Mouse (Mus musculus): ENCODE results near the gene Zfp949. TPM values are rescaled to one million over a fixed set of nuclear protein-coding genes. Genes with fewer than 3 reads are reported as not detected.

The Zfp949 gene
- polyA plus RNA-seq, 1 experiment from 2014 or later = 9.6 TPM

GRCm38 (mm10) chr9:88529979-88530580 is 17.7 kb upstream of the Zfp949 start:
- Histone ChIP-seq H3K27me3 (ENCODE audit: control insufficient read depth, insufficient read depth, low read length) (no peaks in the 10 kb centered on the region), H3K27ac (ENCODE audit: low read depth, low read length) (no peak overlapping the region), H3K36me3 (ENCODE audit: control insufficient read depth, insufficient read depth, low read length) (no peaks in the 10 kb centered on the region), H3K4me3 (ENCODE audit: low read depth, low read length) (no peak overlapping the region), H3K9ac (ENCODE audit: low read length) (no peak overlapping the region), H3K4me1 (ENCODE audit: control insufficient read depth, insufficient read depth, low read length) (no peaks in the 10 kb centered on the region), H3K9me3 (ENCODE audit: control insufficient read depth, low read length) (no peaks in the 10 kb centered on the region), H3K4me2 (no peak overlapping the region)
- ATAC-seq (ENCODE audit: low FRiP score) (no peak), DNase-seq (ENCODE audit: low spot score, missing footprints) (no peak)
- 88% methylated on average over 5 of the region's 5 CpGs for WGBS

DNA sequence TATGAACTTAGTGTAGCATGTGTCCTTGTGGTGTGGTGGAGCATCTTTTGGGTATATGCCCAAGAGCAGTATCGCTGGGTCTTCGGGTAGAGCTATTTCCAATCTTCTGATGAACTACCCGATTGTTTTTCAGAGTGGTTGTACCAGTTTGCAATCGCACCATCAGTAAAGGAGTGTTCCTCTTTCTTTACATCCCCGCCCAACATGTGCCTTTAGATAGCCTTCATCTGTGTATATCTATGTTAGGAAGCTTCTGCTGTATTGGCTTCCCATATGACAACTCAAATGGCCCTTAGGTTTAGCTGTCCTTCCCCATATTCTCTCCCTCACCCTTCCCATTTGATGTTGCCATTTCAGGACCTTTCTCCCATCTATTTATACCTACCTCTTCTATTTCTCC is 13.7 kb upstream of the Zfp949 start:
- WGBS = 88% methylated on average over 5 of the region's 5 CpGs
- Histone ChIP-seq H3K9me3 (ENCODE audit: control insufficient read depth, low read length) (no peaks in the 10 kb centered on the region), H3K27ac (ENCODE audit: low read depth, low read length) (no peak overlapping the region), H3K36me3 (ENCODE audit: control insufficient read depth, insufficient read depth, low read length) (no peaks in the 10 kb centered on the region), H3K4me2 (no peak overlapping the region), H3K9ac (ENCODE audit: low read length) (no peak overlapping the region), H3K27me3 (ENCODE audit: control insufficient read depth, insufficient read depth, low read length) (no peaks in the 10 kb centered on the region), H3K4me3 (ENCODE audit: low read depth, low read length) (no peak overlapping the region), H3K4me1 (ENCODE audit: control insufficient read depth, insufficient read depth, low read length) (no peaks in the 10 kb centered on the region)
- ATAC-seq (ENCODE audit: low FRiP score) = no peak
- no peak for DNase-seq (ENCODE audit: low spot score, missing footprints)

DNA sequence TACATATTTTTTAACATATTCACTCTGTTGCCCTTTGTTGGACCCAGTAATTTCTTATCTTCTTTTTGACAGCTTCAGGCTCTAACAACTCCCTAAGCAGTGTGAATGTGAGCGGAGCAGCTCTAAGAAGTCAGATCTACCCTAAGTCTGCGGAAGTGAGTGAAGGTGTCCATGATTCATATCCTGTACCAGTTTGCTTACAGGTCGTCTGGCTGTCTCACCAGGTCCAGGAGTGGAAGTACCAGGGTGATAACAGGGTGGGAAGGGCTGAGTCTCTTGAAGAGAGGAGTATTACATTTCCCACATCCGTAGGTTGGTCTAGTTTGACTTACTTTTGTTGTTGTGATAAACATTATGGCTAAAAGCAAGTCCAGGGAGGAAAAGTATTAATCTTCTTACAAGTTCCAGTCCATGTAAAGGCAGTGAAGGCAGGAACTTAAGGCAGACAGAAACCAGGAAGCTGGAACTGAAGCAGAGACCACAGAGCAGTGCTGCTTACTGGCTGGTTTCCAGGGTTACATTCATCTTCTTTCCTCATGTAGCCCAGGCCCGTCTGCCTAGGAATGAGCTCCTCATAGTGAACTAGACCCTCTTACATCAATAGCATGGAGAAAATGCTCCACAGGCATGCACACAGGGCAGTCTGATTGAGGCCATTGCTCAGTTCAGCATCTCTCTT is 8.1 kb upstream of the Zfp949 start:
- no peak for ATAC-seq (ENCODE audit: low FRiP score)
- Histone ChIP-seq H3K27ac (ENCODE audit: low read depth, low read length) (no peak overlapping the region), H3K4me2 (no peak overlapping the region), H3K4me3 (ENCODE audit: low read depth, low read length) (no peak overlapping the region), H3K9ac (ENCODE audit: low read length) (no peak overlapping the region), H3K4me1 (ENCODE audit: control insufficient read depth, insufficient read depth, low read length) (no peaks in the 10 kb centered on the region), H3K36me3 (ENCODE audit: control insufficient read depth, insufficient read depth, low read length) (no peaks in the 10 kb centered on the region), H3K9me3 (ENCODE audit: control insufficient read depth, low read length) (no peaks in the 10 kb centered on the region), H3K27me3 (ENCODE audit: control insufficient read depth, insufficient read depth, low read length) (no peaks in the 10 kb centered on the region)
- no peak for DNase-seq (ENCODE audit: low spot score, missing footprints)
- 86% methylated on average over 5 of the region's 5 CpGs for WGBS

DNA sequence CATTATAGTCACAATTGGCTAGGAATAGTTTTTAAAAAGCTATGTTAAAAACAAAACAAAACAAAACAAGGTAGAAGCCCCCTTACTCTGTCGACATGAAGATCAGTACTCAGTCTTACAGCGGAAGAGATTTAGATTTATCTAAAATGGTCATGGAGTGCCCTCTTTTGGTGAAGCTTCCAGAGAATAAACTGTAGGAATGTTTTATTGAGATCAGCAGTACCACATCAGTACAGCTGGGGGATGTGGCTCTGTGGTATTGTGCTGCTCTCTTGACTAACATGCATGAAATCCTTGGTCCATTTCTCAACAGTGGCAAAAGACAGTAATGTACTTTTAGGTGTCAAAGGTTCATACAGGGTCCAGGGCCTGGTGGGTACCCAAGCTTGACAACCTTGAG is 5.0 kb upstream of the Zfp949 start:
- Histone ChIP-seq H3K9me3 (ENCODE audit: control insufficient read depth, low read length) (no peaks in the 10 kb centered on the region), H3K27ac (ENCODE audit: low read depth, low read length) (no peak overlapping the region), H3K36me3 (ENCODE audit: control insufficient read depth, insufficient read depth, low read length) (no peaks in the 10 kb centered on the region), H3K4me1 (ENCODE audit: control insufficient read depth, insufficient read depth, low read length) (no peaks in the 10 kb centered on the region), H3K9ac (ENCODE audit: low read length) (no peak overlapping the region), H3K4me2 (no peak overlapping the region), H3K27me3 (ENCODE audit: control insufficient read depth, insufficient read depth, low read length) (no peaks in the 10 kb centered on the region), H3K4me3 (ENCODE audit: low read depth, low read length) (no peak overlapping the region)
- no peak for DNase-seq (ENCODE audit: low spot score, missing footprints)
- ATAC-seq (ENCODE audit: low FRiP score) = peak; percentile 23; the same call in 1 of the 2 replicates
- 38% methylated on average over 2 of the region's 2 CpGs for WGBS

DNA sequence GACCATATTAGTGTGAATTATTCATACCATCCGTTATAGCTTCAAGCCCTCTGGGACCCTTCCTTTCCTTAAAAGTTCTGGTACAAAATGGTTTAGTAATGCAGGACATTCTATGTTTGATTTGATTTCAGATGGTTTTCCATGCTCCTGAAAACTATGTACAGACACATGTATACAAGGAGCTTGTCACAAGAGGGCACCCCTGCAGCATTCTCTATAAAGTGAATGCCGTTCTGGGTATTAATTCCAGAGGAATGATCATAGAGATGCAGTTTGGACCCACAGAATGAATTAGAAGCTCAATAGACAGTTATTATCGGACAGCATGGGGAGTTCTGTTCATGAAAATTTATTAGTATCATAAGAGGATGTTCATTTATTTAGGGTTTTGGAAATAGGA is 2.3 kb upstream of the Zfp949 start:
- Histone ChIP-seq H3K4me1 (ENCODE audit: control insufficient read depth, insufficient read depth, low read length) (peaks cover 8% of the 10 kb centered on the region; the same call in 1 of the 2 replicates), H3K4me2 (no peak overlapping the region), H3K27me3 (ENCODE audit: control insufficient read depth, insufficient read depth, low read length) (no peaks in the 10 kb centered on the region), H3K9ac (ENCODE audit: low read length) (no peak overlapping the region), H3K4me3 (ENCODE audit: low read depth, low read length) (no peak overlapping the region), H3K27ac (ENCODE audit: low read depth, low read length) (no peak overlapping the region), H3K36me3 (ENCODE audit: control insufficient read depth, insufficient read depth, low read length) (no peaks in the 10 kb centered on the region), H3K9me3 (ENCODE audit: control insufficient read depth, low read length) (no peaks in the 10 kb centered on the region)
- 40% methylated on average over 3 of the region's 3 CpGs for WGBS
- ATAC-seq (ENCODE audit: low FRiP score) (no peak), DNase-seq (ENCODE audit: low spot score, missing footprints) (no peak)

- Histone ChIP-seq H3K36me3 (ENCODE audit: control insufficient read depth, insufficient read depth, low read length) (no peaks in the 10 kb centered on the region), H3K9me3 (ENCODE audit: control insufficient read depth, low read length) (no peaks in the 10 kb centered on the region), H3K4me1 (ENCODE audit: control insufficient read depth, insufficient read depth, low read length) (peaks cover 8% of the 10 kb centered on the region; the same call in 1 of the 2 replicates), H3K4me3 (ENCODE audit: low read depth, low read length) (no peak overlapping the region), H3K27ac (ENCODE audit: low read depth, low read length) (no peak overlapping the region), H3K9ac (ENCODE audit: low read length) (no peak overlapping the region), H3K4me2 (no peak overlapping the region), H3K27me3 (ENCODE audit: control insufficient read depth, insufficient read depth, low read length) (no peaks in the 10 kb centered on the region)
- no peak for ATAC-seq (ENCODE audit: low FRiP score)
- peak; percentile 94 for DNase-seq (ENCODE audit: low spot score, missing footprints)
- 8% methylated on average over 2 of the region's 2 CpGs for WGBS
Observed at GRCm38 (mm10) chr9:88546166-88546565, 1.7 kb upstream of the Zfp949 start.

DNA sequence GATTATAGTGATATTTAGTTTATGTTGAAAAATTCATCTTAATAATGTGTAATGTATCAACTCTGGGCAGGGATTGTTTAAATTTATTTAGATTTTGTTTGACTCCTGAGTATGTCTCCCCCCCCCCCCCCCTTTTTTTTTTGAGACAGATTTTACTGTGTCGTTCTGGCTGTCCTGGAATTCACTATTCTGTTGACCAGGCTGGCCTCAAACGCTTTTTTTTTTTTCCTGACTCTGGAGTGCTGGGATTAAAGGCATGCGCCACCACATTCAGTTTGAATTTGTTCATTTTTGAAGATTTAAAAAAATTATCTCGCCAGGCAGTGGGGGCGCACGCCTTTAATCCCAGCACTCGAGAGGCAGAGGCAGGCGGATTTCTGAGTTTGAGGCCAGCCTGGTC is 1.2 kb upstream of the Zfp949 start:
- Histone ChIP-seq H3K4me1 (ENCODE audit: control insufficient read depth, insufficient read depth, low read length) (peaks cover 8% of the 10 kb centered on the region; the same call in 1 of the 2 replicates), H3K4me3 (ENCODE audit: low read depth, low read length) (no peak overlapping the region), H3K9me3 (ENCODE audit: control insufficient read depth, low read length) (no peaks in the 10 kb centered on the region), H3K9ac (ENCODE audit: low read length) (no peak overlapping the region), H3K27ac (ENCODE audit: low read depth, low read length) (no peak overlapping the region), H3K36me3 (ENCODE audit: control insufficient read depth, insufficient read depth, low read length) (no peaks in the 10 kb centered on the region), H3K27me3 (ENCODE audit: control insufficient read depth, insufficient read depth, low read length) (no peaks in the 10 kb centered on the region), H3K4me2 (no peak overlapping the region)
- no peak for ATAC-seq (ENCODE audit: low FRiP score)
- DNase-seq (ENCODE audit: low spot score, missing footprints) = no peak
- WGBS = 62% methylated on average over 8 of the region's 8 CpGs

DNA sequence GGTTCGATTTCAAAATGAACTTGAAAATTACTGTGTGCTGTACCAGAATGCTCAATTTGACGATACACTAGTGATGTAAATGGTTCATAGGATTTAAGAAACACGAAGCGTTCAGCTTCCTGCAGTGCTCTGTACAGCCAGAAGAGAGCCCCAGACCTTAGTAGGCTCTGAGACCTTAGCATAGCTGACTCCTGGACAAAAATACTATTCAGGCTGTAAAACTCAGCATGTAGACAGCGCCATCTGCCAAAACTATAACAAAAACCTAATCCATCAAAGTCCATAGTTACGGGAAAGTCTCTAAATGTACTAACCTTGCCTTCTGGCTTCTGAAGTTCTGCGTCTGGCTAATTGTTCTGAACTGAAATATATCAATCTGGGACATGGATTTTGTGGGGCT is 550 bp upstream of the Zfp949 start:
- no peak for DNase-seq (ENCODE audit: low spot score, missing footprints)
- no peaks in the 10 kb centered on the region for H3K9me3 ChIP-seq (ENCODE audit: control insufficient read depth, low read length)
- H3K27me3 ChIP-seq (ENCODE audit: control insufficient read depth, insufficient read depth, low read length) = no peaks in the 10 kb centered on the region
- H3K4me1 ChIP-seq (ENCODE audit: control insufficient read depth, insufficient read depth, low read length) = peaks cover 8% of the 10 kb centered on the region; the same call in 1 of the 2 replicates
- peak; percentile 43 for ATAC-seq (ENCODE audit: low FRiP score)
- no peaks in the 10 kb centered on the region for H3K36me3 ChIP-seq (ENCODE audit: control insufficient read depth, insufficient read depth, low read length)
- H3K4me3 ChIP-seq (ENCODE audit: low read depth, low read length) = peak overlapping the region; percentile 65
- WGBS = 38% methylated on average over 7 of the region's 7 CpGs
- no peak overlapping the region; the same call in 1 of the 2 replicates for H3K27ac ChIP-seq (ENCODE audit: low read depth, low read length)
- peak overlapping the region; percentile 65; the same call in 1 of the 2 replicates for H3K9ac ChIP-seq (ENCODE audit: low read length)
- H3K4me2 ChIP-seq = peak overlapping the region; percentile 70

DNA sequence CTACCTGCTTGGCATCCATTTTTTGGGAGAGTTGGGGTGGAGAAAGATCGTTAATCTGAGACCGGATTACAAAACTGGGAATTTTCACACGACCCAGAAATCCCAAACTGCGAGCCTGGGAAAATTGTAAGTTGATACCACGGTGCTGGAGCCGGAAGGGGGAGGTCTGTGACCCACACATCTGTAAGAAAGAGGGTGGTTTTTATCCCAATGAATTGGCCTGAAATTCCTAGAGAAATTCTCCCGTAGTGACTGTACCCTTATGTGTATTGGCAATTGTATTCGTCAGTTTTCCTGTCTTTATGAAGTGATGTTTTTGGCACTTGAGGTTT is 760 bp downstream of the Zfp949 start:
- peak overlapping the region; percentile 70 for H3K4me2 ChIP-seq
- H3K4me1 ChIP-seq (ENCODE audit: control insufficient read depth, insufficient read depth, low read length) = peaks cover 8% of the 10 kb centered on the region; the same call in 1 of the 2 replicates
- ATAC-seq (ENCODE audit: low FRiP score) (no peak), DNase-seq (ENCODE audit: low spot score, missing footprints) (no peak)
- no peaks in the 10 kb centered on the region for H3K9me3 ChIP-seq (ENCODE audit: control insufficient read depth, low read length)
- 8% methylated on average over 8 of the region's 8 CpGs for WGBS
- H3K4me3 ChIP-seq (ENCODE audit: low read depth, low read length) = peak overlapping the region; percentile 65
- peak overlapping the region; percentile 65 for H3K9ac ChIP-seq (ENCODE audit: low read length)
- no peaks in the 10 kb centered on the region for H3K36me3 ChIP-seq (ENCODE audit: control insufficient read depth, insufficient read depth, low read length)
- H3K27me3 ChIP-seq (ENCODE audit: control insufficient read depth, insufficient read depth, low read length) = no peaks in the 10 kb centered on the region
- H3K27ac ChIP-seq (ENCODE audit: low read depth, low read length) = no peak overlapping the region

All from midbrain, embryonic 11.5 days (tissue).